Mouse (Mus musculus) erythroblast, embryonic 14.5 days (primary cell): ENCODE measurements around the gene Elavl1.

Source experiments
- GATA1 ChIP-seq: IDR thresholded peaks from 2 replicates; pipeline ENCODE4 v1.6.1; 2012; ENCODE audit warnings: low read length, inconsistent platforms, mixed read lengths
- TAL1 ChIP-seq: IDR thresholded peaks from 3 replicates; pipeline ENCODE4 v1.6.1; 2012; ENCODE audit warnings: low read length, inconsistent platforms, mixed read lengths

DNA sequence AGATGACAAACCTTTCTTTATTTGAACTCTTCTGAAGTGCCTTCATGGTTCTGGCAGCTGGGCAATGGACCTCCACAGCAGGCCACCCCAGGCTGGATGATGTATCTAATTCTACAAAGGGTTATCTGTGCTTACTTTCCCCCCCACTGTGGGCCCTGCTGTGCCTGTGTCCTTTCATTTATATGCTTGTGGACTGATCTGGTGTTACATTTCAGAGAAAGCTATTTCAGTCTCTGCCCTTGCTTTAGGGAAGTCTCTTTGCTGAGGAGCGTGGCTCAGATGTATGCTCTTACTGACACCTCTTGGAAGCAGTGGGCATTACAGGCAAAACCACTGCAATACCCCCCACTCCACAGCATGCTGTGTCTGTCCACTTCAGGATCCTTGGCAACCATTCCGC is 44.9 kb upstream of the Elavl1 start:
- TF ChIP-seq GATA1: no peak
- no peak for TF ChIP-seq TAL1
